Mouse (Mus musculus): ENCODE measurements around the gene Ephb2. TPM values are rescaled to one million over a fixed set of nuclear protein-coding genes. Genes with fewer than 3 reads are reported as not detected.

Ephb2 gene
- polyA plus RNA-seq, 1 experiment from 2014 or later = 13.1 TPM

GRCm38 (mm10) chr4:136738291-136738690, 97.5 kb downstream of the Ephb2 start:
- no peaks in the 10 kb centered on the region for H3K36me3 ChIP-seq (ENCODE audit: control insufficient read depth, insufficient read depth)
- peaks cover 44% of the 10 kb centered on the region for H3K4me1 ChIP-seq (replicated peaks; ENCODE audit: control insufficient read depth, insufficient read depth, low read length)
- no peak overlapping the region for H3K27ac ChIP-seq (ENCODE audit: low read length)
- no peak overlapping the region for H3K4me3 ChIP-seq (replicated peaks; ENCODE audit: low read length)
- WGBS = 57% methylated on average over 3 of the region's 3 CpGs
- H3K4me2 ChIP-seq (ENCODE audit: low read length) = no peak overlapping the region
- no peaks in the 10 kb centered on the region for H3K9me3 ChIP-seq (ENCODE audit: control insufficient read depth, low read length)
- ATAC-seq = no peak
- H3K27me3 ChIP-seq (replicated peaks; ENCODE audit: control insufficient read depth, insufficient read depth, low read length) = no peaks in the 10 kb centered on the region
- no peak overlapping the region for H3K9ac ChIP-seq (replicated peaks; ENCODE audit: low read depth, low read length)

- Histone ChIP-seq H3K9ac (replicated peaks; ENCODE audit: low read depth, low read length) (no peak overlapping the region), H3K9me3 (ENCODE audit: control insufficient read depth, low read length) (no peaks in the 10 kb centered on the region), H3K27me3 (replicated peaks; ENCODE audit: control insufficient read depth, insufficient read depth, low read length) (no peaks in the 10 kb centered on the region), H3K36me3 (ENCODE audit: control insufficient read depth, insufficient read depth) (no peaks in the 10 kb centered on the region), H3K4me1 (replicated peaks; ENCODE audit: control insufficient read depth, insufficient read depth, low read length) (peaks cover 48% of the 10 kb centered on the region), H3K4me3 (replicated peaks; ENCODE audit: low read length) (no peak overlapping the region), H3K27ac (ENCODE audit: low read length) (no peak overlapping the region), H3K4me2 (ENCODE audit: low read length) (no peak overlapping the region)
- WGBS = 62% methylated on average over 4 of the region's 4 CpGs
- ATAC-seq = no peak
These were observed 99.9 kb downstream of the Ephb2 start for GRCm38 (mm10) chr4:136735856-136736255.

- Histone ChIP-seq H3K4me1 (replicated peaks; ENCODE audit: control insufficient read depth, insufficient read depth, low read length) (peaks cover 45% of the 10 kb centered on the region), H3K4me2 (ENCODE audit: low read length) (no peak overlapping the region), H3K4me3 (replicated peaks; ENCODE audit: low read length) (no peak overlapping the region), H3K9ac (replicated peaks; ENCODE audit: low read depth, low read length) (peak overlapping the region; percentile 38; the same call in 1 of the 2 replicates), H3K36me3 (ENCODE audit: control insufficient read depth, insufficient read depth) (no peaks in the 10 kb centered on the region), H3K27me3 (replicated peaks; ENCODE audit: control insufficient read depth, insufficient read depth, low read length) (no peaks in the 10 kb centered on the region), H3K27ac (ENCODE audit: low read length) (no peak overlapping the region), H3K9me3 (ENCODE audit: control insufficient read depth, low read length) (no peaks in the 10 kb centered on the region)
- peak; percentile 34; the same call in 1 of the 2 replicates for ATAC-seq
- WGBS = 15% methylated on average over 15 of the region's 15 CpGs
These were observed 101.5 kb downstream of the Ephb2 start for GRCm38 (mm10) chr4:136734210-136734803.

GRCm38 (mm10) chr4:136733217-136733865, 102.4 kb downstream of the Ephb2 start:
- no peak for ATAC-seq
- Histone ChIP-seq H3K4me2 (ENCODE audit: low read length) (no peak overlapping the region), H3K36me3 (ENCODE audit: control insufficient read depth, insufficient read depth) (no peaks in the 10 kb centered on the region), H3K27ac (ENCODE audit: low read length) (no peak overlapping the region), H3K27me3 (replicated peaks; ENCODE audit: control insufficient read depth, insufficient read depth, low read length) (no peaks in the 10 kb centered on the region), H3K9ac (replicated peaks; ENCODE audit: low read depth, low read length) (0 out of 2 replicates have a peak overlapping the region, but pooled peaks have one; percentile 22), H3K4me1 (replicated peaks; ENCODE audit: control insufficient read depth, insufficient read depth, low read length) (peaks cover 41% of the 10 kb centered on the region), H3K9me3 (ENCODE audit: control insufficient read depth, low read length) (no peaks in the 10 kb centered on the region), H3K4me3 (replicated peaks; ENCODE audit: low read length) (no peak overlapping the region)
- 11% methylated on average over 11 of the region's 11 CpGs for WGBS

GRCm38 (mm10) chr4:136732536-136733121, 103.2 kb downstream of the Ephb2 start:
- Histone ChIP-seq H3K4me2 (ENCODE audit: low read length) (no peak overlapping the region), H3K9ac (replicated peaks; ENCODE audit: low read depth, low read length) (no peak overlapping the region), H3K36me3 (ENCODE audit: control insufficient read depth, insufficient read depth) (no peaks in the 10 kb centered on the region), H3K27ac (ENCODE audit: low read length) (no peak overlapping the region), H3K9me3 (ENCODE audit: control insufficient read depth, low read length) (no peaks in the 10 kb centered on the region), H3K27me3 (replicated peaks; ENCODE audit: control insufficient read depth, insufficient read depth, low read length) (no peaks in the 10 kb centered on the region), H3K4me3 (replicated peaks; ENCODE audit: low read length) (no peak overlapping the region), H3K4me1 (replicated peaks; ENCODE audit: control insufficient read depth, insufficient read depth, low read length) (peaks cover 41% of the 10 kb centered on the region)
- ATAC-seq = no peak
- WGBS = 49% methylated on average over 7 of the region's 7 CpGs

GRCm38 (mm10) chr4:136731761-136732160, 104.0 kb downstream of the Ephb2 start:
- ATAC-seq = 0 out of 2 replicates have a peak, but pooled peaks have one; percentile 21
- Histone ChIP-seq H3K27me3 (replicated peaks; ENCODE audit: control insufficient read depth, insufficient read depth, low read length) (no peaks in the 10 kb centered on the region), H3K4me2 (ENCODE audit: low read length) (no peak overlapping the region), H3K9ac (replicated peaks; ENCODE audit: low read depth, low read length) (no peak overlapping the region), H3K9me3 (ENCODE audit: control insufficient read depth, low read length) (no peaks in the 10 kb centered on the region), H3K4me1 (replicated peaks; ENCODE audit: control insufficient read depth, insufficient read depth, low read length) (peaks cover 47% of the 10 kb centered on the region), H3K36me3 (ENCODE audit: control insufficient read depth, insufficient read depth) (no peaks in the 10 kb centered on the region), H3K4me3 (replicated peaks; ENCODE audit: low read length) (no peak overlapping the region), H3K27ac (ENCODE audit: low read length) (no peak overlapping the region)
- 43% methylated on average over 5 of the region's 5 CpGs for WGBS

GRCm38 (mm10) chr4:136731008-136731609, 104.7 kb downstream of the Ephb2 start:
- peaks cover 47% of the 10 kb centered on the region for H3K4me1 ChIP-seq (replicated peaks; ENCODE audit: control insufficient read depth, insufficient read depth, low read length)
- no peak overlapping the region for H3K4me3 ChIP-seq (replicated peaks; ENCODE audit: low read length)
- WGBS = 54% methylated on average over 13 of the region's 13 CpGs
- no peaks in the 10 kb centered on the region for H3K27me3 ChIP-seq (replicated peaks; ENCODE audit: control insufficient read depth, insufficient read depth, low read length)
- H3K36me3 ChIP-seq (ENCODE audit: control insufficient read depth, insufficient read depth) = no peaks in the 10 kb centered on the region
- ATAC-seq = no peak
- H3K9ac ChIP-seq (replicated peaks; ENCODE audit: low read depth, low read length) = no peak overlapping the region; the same call in 1 of the 2 replicates
- no peak overlapping the region for H3K4me2 ChIP-seq (ENCODE audit: low read length)
- H3K27ac ChIP-seq (ENCODE audit: low read length) = no peak overlapping the region
- H3K9me3 ChIP-seq (ENCODE audit: control insufficient read depth, low read length) = no peaks in the 10 kb centered on the region

- no peak overlapping the region for H3K27ac ChIP-seq (ENCODE audit: low read length)
These were observed 105.3 kb downstream of the Ephb2 start for GRCm38 (mm10) chr4:136730501-136730900.

GRCm38 (mm10) chr4:136729574-136729973, 106.2 kb downstream of the Ephb2 start:
- no peaks in the 10 kb centered on the region for H3K27me3 ChIP-seq (replicated peaks; ENCODE audit: control insufficient read depth, insufficient read depth, low read length)
- H3K4me2 ChIP-seq (ENCODE audit: low read length) = no peak overlapping the region
- no peak overlapping the region for H3K9ac ChIP-seq (replicated peaks; ENCODE audit: low read depth, low read length)
- H3K27ac ChIP-seq (ENCODE audit: low read length) = no peak overlapping the region
- no peak for ATAC-seq
- no peaks in the 10 kb centered on the region for H3K36me3 ChIP-seq (ENCODE audit: control insufficient read depth, insufficient read depth)
- WGBS = 89% methylated on average over 2 of the region's 2 CpGs
- no peak overlapping the region for H3K4me3 ChIP-seq (replicated peaks; ENCODE audit: low read length)
- no peaks in the 10 kb centered on the region for H3K9me3 ChIP-seq (ENCODE audit: control insufficient read depth, low read length)
- H3K4me1 ChIP-seq (replicated peaks; ENCODE audit: control insufficient read depth, insufficient read depth, low read length) = peaks cover 42% of the 10 kb centered on the region

More at GRCm38 (mm10) chr4:136730501-136730900, 105.3 kb downstream of the Ephb2 start:
- no peaks in the 10 kb centered on the region for H3K36me3 ChIP-seq (ENCODE audit: control insufficient read depth, insufficient read depth)
- H3K9me3 ChIP-seq (ENCODE audit: control insufficient read depth, low read length) = no peaks in the 10 kb centered on the region
- WGBS = 87% methylated on average over 9 of the region's 9 CpGs
- ATAC-seq = no peak
- no peak overlapping the region for H3K9ac ChIP-seq (replicated peaks; ENCODE audit: low read depth, low read length)
- peaks cover 47% of the 10 kb centered on the region for H3K4me1 ChIP-seq (replicated peaks; ENCODE audit: control insufficient read depth, insufficient read depth, low read length)
- H3K4me2 ChIP-seq (ENCODE audit: low read length) = no peak overlapping the region
- no peak overlapping the region for H3K4me3 ChIP-seq (replicated peaks; ENCODE audit: low read length)
- H3K27me3 ChIP-seq (replicated peaks; ENCODE audit: control insufficient read depth, insufficient read depth, low read length) = no peaks in the 10 kb centered on the region
